Mouse (Mus musculus) yolk sac, embryonic 10.5 days (tissue): ENCODE measurements around the gene BC005624.
"Not testable (repeated sequence)": the region's sequence is repeated elsewhere in the genome, so short reads cannot be mapped to it uniquely, and the experiment has no call there.

Experiments used
- DNase-seq: peaks from one replicate; pipeline ENCODE4 v3.0.0-alpha.2; 2017; ENCODE audit warnings: low spot score

The BC005624 gene

DNA sequence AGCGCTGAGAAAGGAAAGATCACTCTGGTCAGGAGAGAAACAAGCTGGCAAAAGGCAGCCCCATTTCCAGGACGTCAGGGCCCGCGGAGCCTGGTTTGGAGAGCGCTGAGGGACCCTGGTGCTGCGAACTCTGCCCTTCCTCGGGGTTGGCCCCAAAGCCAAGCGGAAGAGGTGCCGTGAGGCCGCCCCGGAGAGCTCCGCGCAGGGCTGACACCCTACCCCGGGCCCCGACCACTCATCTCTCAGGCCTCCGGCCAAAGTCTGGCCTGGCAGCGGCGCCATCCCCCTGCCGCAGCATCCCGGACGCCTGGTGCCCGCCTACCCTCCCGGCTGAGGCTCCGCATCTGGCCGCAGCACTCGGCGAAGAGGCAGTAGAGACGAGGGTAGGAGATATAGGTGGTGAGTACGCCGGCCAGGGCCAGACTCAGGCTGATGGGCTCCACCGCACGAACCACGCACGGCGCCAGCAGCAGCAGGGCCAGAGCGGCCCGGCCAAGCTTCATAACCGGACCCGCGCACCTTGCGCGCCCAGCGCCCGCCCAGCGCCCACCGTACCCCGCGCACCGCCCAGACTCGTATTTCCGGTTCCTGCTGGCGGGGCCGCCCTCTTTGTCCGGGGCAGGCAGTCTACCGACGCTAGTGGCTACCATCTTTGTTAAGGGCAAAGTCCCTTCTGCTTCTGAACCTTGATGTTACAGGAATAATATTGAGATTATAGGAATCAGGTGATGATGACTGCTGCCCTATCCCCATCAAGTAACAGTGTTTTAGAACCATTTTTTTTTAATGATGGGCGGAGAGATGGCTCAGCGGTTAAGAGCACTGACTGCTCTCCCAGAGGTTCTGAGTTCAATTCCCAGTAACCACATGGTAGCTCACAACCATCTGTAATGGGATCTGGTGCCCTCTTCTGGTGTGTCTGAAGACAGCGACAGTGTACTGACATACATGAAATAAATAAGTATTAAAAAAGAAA lies 14.4 kb downstream of the BC005624 start, which contains the start of gene Tor1a:
Gene Tor1a, minus strand, starts transcription at position 582 of the 976 bp plus-strand sequence.
- peak; percentile 90 for DNase-seq

GRCm38 (mm10) chr2:30966826-30967225 lies 15.2 kb downstream of the BC005624 start:
- DNase-seq = no peak

DNA sequence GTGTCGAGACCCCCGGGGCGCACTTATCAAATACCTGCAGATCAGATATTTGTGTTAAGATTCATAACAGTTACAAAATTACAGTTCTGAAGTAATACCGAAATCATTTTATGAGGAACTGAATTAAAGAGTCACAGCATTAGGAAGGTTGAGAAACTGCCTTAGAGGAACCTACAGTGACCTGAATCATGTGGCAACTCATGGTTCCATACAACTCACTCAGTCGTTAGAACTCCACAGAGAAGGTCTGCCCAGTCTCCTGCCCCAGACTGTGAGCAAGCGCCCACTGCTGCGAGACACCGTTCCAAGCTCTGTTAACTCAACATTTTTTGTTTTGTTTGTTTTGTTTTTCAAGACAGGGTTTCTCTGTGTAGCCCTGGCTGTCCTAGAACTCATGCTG lies 16.4 kb downstream of the BC005624 start:
- DNase-seq = no peak

GRCm38 (mm10) chr2:30962570-30963254 lies 19.3 kb downstream of the BC005624 start:
- peak; percentile 77 for DNase-seq

DNA sequence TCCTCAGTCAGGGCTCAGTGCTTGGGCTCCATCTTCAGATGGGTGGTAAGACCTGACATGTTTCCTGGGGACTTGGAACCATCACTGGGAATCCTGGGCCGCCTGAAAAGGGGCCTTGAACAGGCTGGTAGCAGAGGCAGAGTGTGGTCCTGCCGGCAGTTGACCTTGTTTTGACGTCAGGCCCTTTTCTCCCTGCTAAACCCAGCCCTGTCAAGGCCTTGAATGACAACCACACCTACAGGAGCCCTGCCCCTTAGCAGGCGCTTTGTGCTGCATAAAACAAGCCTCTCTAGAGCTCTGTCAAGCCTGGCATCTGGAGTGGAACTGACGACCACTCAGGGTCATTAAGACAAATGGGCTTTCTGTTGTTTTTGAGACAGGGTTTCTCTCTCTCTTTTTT lies 22.1 kb downstream of the BC005624 start:
- no peak for DNase-seq

- DNase-seq = peak; percentile 84
Observed at GRCm38 (mm10) chr2:30958726-30959125, 23.3 kb downstream of the BC005624 start.

GRCm38 (mm10) chr2:30957511-30957910 lies 24.5 kb downstream of the BC005624 start:
- no peak for DNase-seq

- DNase-seq = no peak
Observed at GRCm38 (mm10) chr2:30954797-30955196, 27.2 kb downstream of the BC005624 start.

GRCm38 (mm10) chr2:30952824-30953490 lies 29.0 kb downstream of the BC005624 start, which contains the start of gene Tor1b:
Gene Tor1b, plus strand, starts transcription at chr2:30952959.
- DNase-seq = peak; percentile 86

GRCm38 (mm10) chr2:30952457-30952823 lies 29.6 kb downstream of the BC005624 start:
- no peak for DNase-seq

GRCm38 (mm10) chr2:30942603-30943011 lies 39.4 kb downstream of the BC005624 start:
- peak; percentile 74 for DNase-seq

DNA sequence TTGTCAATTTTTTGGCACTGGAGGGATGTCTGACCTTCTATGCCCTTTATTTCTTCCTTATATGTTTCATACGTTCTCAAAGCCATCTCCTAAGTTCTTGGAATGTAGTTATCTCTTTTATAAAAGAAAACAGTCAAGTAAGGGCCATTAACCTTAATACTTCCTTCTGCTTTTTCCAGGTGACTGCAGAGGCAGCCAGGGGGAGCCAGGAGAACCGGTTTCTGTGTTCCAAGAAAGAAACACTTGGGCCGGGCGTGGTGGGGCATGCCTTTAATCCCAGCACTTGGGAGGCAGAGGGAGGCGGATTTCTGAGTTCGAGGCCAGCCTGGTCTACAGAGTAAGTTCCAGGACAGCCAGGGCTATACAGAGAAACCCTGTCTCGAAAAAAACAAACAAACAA lies 39.9 kb downstream of the BC005624 start:
- not testable (repeated sequence) for DNase-seq

DNA sequence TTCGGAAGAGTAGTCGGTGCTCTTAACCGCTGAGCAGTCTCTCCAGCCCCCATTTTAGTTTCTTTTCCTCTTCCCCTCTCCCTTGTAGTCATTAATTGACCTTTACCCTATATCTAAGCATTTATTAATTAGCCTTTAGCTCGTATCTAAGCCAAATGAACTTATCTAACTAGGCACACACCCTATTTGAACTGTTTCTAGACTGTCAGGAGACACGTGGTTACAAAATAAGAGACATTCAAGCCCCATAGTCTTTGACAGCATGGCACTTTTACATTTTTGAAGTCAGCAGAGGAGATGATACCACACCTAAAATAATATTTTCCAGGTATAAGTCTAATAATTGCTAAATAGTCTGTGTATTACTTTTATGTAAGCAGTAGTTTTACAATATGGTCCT lies 40.4 kb downstream of the BC005624 start:
- no peak for DNase-seq

DNA sequence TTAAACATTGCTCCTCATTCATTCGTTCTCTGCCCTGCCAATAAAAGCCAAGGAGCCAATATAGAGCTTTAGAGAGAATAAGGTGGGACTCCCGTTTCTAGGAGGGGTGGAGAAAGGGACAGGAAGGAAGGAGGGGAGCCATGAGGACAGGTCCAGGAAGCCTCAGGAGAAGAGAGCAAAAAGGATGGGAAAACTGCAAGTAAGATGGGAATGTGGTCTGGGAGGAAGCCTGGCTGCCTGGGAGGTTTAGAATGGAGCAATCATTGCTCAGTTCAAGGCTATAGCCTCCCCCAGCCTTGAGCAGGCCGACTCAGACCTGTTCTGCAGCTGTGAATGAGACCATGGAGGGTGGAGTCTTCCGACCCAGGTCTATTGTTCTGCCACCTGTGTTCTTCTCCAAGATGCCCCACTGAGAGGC lies 43.4 kb downstream of the BC005624 start:
- DNase-seq = no peak

DNA sequence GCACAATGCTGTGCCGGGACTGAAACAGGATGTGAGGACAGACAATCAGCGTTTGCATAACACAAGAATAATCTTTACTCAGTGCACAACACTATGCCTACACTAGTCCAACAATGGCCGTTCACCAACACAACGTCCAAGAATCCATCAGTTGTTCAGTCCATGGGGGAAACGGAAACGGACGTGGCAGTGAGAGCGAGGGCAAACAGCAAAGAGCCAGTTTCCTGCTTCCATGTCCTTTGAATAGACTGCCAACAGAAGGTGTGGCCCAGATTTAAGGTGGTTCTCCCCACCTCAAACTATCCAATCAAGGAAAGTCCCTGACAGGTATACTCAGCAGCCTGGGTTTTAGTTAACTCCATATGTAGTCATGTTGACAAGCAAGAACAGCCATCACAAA lies 44.3 kb downstream of the BC005624 start:
- no peak for DNase-seq

DNA sequence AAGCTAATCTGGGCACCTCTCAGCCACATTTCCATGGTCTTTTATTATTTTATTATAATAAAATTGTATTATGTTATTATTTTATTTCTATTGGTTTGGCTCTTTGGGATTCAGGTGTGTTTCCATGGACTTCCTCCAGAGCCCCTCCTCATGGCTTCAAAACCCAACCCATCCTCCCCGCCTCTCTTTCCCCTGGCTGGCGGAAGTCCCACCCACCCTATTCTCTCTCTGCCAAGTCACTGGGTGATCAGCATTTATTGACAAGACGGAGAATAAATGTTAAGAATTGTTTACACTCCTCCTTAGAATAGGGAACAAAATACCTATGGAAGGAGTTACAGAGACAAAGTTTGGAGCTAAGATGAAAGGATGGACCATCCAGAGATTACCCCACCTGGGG lies 45.2 kb downstream of the BC005624 start:
- no peak for DNase-seq

- peak; percentile 62 for DNase-seq
Observed at GRCm38 (mm10) chr2:30933917-30934450, 48.0 kb downstream of the BC005624 start.

DNA sequence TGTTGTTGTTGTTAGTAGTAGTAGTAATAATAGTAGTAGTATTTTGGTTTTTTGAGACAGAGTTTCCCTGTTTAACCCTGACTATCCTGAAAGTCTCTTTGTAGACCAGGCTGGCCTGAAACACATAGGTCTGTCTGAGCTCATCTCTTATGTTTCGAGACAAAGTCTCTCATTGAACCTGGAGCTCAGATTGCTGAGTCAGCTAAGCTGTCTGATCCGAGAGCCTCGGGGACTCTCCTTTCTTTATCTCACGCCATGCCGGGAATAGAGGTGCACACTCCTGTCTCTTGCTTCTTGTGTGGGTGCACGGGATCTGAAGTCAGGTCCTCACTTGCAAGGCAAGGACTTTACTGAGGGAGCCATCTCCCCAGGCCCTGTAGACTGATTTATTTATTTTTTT lies 49.0 kb downstream of the BC005624 start:
- DNase-seq = no peak

DNA sequence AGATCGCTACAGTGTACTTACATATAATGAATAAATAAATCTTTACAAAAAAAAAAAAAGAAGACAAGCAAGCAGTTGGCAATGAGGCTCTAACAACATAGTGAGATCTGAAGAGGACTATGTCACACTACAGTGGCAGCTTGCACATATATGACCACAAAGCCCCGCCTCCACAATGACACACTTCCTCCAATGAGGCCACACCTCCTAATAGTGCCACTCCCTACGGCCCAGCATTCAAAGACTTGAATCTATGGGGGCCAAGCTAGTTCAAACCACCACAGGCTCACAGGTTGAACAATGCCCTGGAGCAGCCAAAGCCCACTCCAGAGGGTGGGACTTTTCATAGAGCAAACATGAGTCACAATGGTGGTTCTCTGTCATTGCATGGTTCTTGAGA lies 50.1 kb downstream of the BC005624 start:
- DNase-seq = no peak

GRCm38 (mm10) chr2:30930846-30931245 lies 51.2 kb downstream of the BC005624 start:
- not testable (repeated sequence) for DNase-seq

DNA sequence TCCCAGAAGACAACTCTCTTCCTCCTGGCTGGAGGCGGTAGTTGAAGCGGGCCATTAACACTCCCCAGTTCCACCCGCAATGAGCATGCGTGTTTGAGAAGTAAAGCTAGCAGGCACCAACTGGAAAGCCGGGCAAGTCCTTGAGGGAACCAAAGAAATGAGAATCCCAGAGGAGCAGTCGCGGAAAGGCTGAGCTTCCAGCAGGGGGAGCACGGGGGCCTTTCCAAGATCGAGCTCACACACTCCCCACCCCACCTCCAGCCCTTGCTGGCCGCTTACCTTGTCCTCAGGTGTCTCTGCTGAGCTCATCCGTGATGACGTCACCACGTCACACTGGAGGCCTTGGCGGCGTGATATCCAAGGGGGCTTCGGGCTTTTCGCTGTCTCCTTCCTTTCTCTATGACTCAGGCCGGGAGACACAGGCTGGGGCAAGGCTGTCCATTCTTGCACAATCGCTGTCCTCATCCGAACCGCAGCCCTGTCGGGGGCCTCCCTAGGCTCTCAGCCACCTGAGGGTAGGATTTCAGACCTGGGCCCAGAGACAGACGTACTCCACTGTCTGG lies 52.4 kb downstream of the BC005624 start, which contains the start of gene Ptges:
Gene Ptges, minus strand, starts transcription at position 381 of the 563 bp plus-strand sequence.
- peak; percentile 77 for DNase-seq
